Mouse (Mus musculus) spleen, adult 2 months (tissue): ENCODE data around the gene Eloa. TPM values are rescaled to one million over a fixed set of nuclear protein-coding genes. Genes with fewer than 3 reads are reported as not detected.

Experiments
- DNase-seq, 2 experiments: peaks; one replicate each; pipeline versions ENCODE4 v3.0.0 to v3.0.0-alpha.2; 2012 to 2021; ENCODE audit warnings: low spot score in 2 of 2, low read depth in 1 of 2
- H3K27ac ChIP-seq: fragments of 200-500 bp; 2 replicates; pipeline ENCODE4 v1.5.1; 2012; ENCODE audit warnings: low read length, inconsistent platforms; ENCODE audit not compliant: insufficient read depth
- H3K27me3 ChIP-seq: fragments of 200-500 bp; 2 replicates; pipeline ENCODE4 v1.6.1; 2012; ENCODE audit warnings: mild to moderate bottlenecking, moderate library complexity, low read length, inconsistent platforms; ENCODE audit not compliant: control insufficient read depth, insufficient read depth
- H3K36me3 ChIP-seq: fragments of 200-500 bp; 2 replicates; pipeline ENCODE4 v1.6.1; 2012; ENCODE audit warnings: mild to moderate bottlenecking, low read length, inconsistent platforms; ENCODE audit not compliant: control insufficient read depth, insufficient read depth
- H3K4me1 ChIP-seq: fragments of 200-500 bp; 2 replicates; pipeline ENCODE4 v1.6.1; 2011; ENCODE audit warnings: inconsistent platforms; ENCODE audit not compliant: control insufficient read depth, insufficient read depth, insufficient read length
- H3K4me3 ChIP-seq: fragments of 200-500 bp; 2 replicates; pipeline ENCODE4 v1.5.1; 2011; ENCODE audit warnings: mild to moderate bottlenecking, inconsistent platforms; ENCODE audit not compliant: insufficient read depth, insufficient read length; ENCODE audit errors: extremely low read depth
- CTCF ChIP-seq: fragments of 200-500 bp; IDR thresholded peaks from 2 replicates; pipeline ENCODE4 v1.5.1; 2011; ENCODE audit warnings: mild to moderate bottlenecking, inconsistent platforms; ENCODE audit not compliant: insufficient read depth, insufficient read length, insufficient replicate concordance; ENCODE audit errors: extremely low read depth
- POLR2A ChIP-seq: fragments of 200-500 bp; IDR thresholded peaks from 2 replicates; pipeline ENCODE4 v1.6.1; 2011; ENCODE audit warnings: low read depth, low read length, inconsistent platforms
- WGBS: fragments of 180-500 bp; shearing (Covaris S2); methylation state at CpG from one replicate; pipeline ENCODE4 v1.1.7; 2018; 5-methylcytosine and 5-hydroxymethylcytosine counted together
- polyA plus RNA-seq: library from polyadenylated mRNA; depleted of rRNA; stranded (reverse); fragments of >200 nt; gene quantifications from 2 replicates; pipeline ENCODE4 v1.2.3, GENCODE M21; 2012

Gene Eloa
- polyA plus RNA-seq, 1 experiment: 8.6 TPM

- no peak for TF ChIP-seq POLR2A
- TF ChIP-seq CTCF: no peak
- Histone ChIP-seq H3K36me3 (no peaks in the 10 kb centered on the region), H3K27me3 (no peaks in the 10 kb centered on the region), H3K4me1 (peaks cover 20% of the 10 kb centered on the region; the same call in 1 of the 2 replicates), H3K27ac (peak overlapping the region; percentile 56), H3K4me3 (no peak overlapping the region)
- WGBS: 6% methylated on average over 8 of the region's 8 CpGs
- DNase-seq: peak in 1 of 2 experiments; percentile 11
These were observed 9.7 kb upstream of the Eloa start for GRCm38 (mm10) chr4:136030968-136031909.

- no peaks in the 10 kb centered on the region for H3K27me3 ChIP-seq
- 19% methylated on average over 5 of the region's 5 CpGs for WGBS
- H3K4me1 ChIP-seq: peaks cover 20% of the 10 kb centered on the region; the same call in 1 of the 2 replicates
- H3K27ac ChIP-seq: peak overlapping the region; percentile 91
- peak overlapping the region; percentile 59 for H3K4me3 ChIP-seq
- DNase-seq: no peak
- H3K36me3 ChIP-seq: no peaks in the 10 kb centered on the region
- no peak for TF ChIP-seq POLR2A
- TF ChIP-seq CTCF: no peak
These were observed 7.1 kb upstream of the Eloa start for GRCm38 (mm10) chr4:136028689-136029088.

- H3K4me1 ChIP-seq: peaks cover 20% of the 10 kb centered on the region; the same call in 1 of the 2 replicates
- peak; percentile 25 to 49 for DNase-seq
- 8% methylated on average over 19 of the region's 19 CpGs for WGBS
- no peaks in the 10 kb centered on the region for H3K27me3 ChIP-seq
- peak; percentile 11; the same call in 1 of the 2 replicates for TF ChIP-seq POLR2A
- TF ChIP-seq CTCF: no peak
- peak overlapping the region; percentile 91 for H3K27ac ChIP-seq
- H3K4me3 ChIP-seq: peak overlapping the region; percentile 59
- no peaks in the 10 kb centered on the region for H3K36me3 ChIP-seq
These were observed 6.6 kb upstream of the Eloa start for GRCm38 (mm10) chr4:136028132-136028564.

GRCm38 (mm10) chr4:136027416-136028131 lies 6.0 kb upstream of the Eloa start:
- no peak for TF ChIP-seq CTCF
- no peak for TF ChIP-seq POLR2A
- no peaks in the 10 kb centered on the region for H3K27me3 ChIP-seq
- H3K4me1 ChIP-seq: peaks cover 20% of the 10 kb centered on the region; the same call in 1 of the 2 replicates
- no peak overlapping the region for H3K4me3 ChIP-seq
- H3K36me3 ChIP-seq: no peaks in the 10 kb centered on the region
- peak overlapping the region; percentile 91 for H3K27ac ChIP-seq
- peak in 1 of 2 experiments; percentile 33 for DNase-seq
- WGBS: 37% methylated on average over 8 of the region's 8 CpGs

- WGBS: 79% methylated on average over 1 of the region's 1 CpGs
- H3K27me3 ChIP-seq: no peaks in the 10 kb centered on the region
- TF ChIP-seq CTCF (no peak), POLR2A (no peak)
- no peak overlapping the region for H3K4me3 ChIP-seq
- H3K4me1 ChIP-seq: peaks cover 16% of the 10 kb centered on the region; the same call in 1 of the 2 replicates
- no peak for DNase-seq
- H3K27ac ChIP-seq: no peak overlapping the region
- no peaks in the 10 kb centered on the region for H3K36me3 ChIP-seq
These were observed 3.8 kb upstream of the Eloa start for GRCm38 (mm10) chr4:136025350-136025749.

GRCm38 (mm10) chr4:136022924-136023323 lies 1.4 kb upstream of the Eloa start:
- Histone ChIP-seq H3K4me1 (peaks cover 13% of the 10 kb centered on the region; the same call in 1 of the 2 replicates), H3K4me3 (no peak overlapping the region), H3K27me3 (no peaks in the 10 kb centered on the region), H3K27ac (no peak overlapping the region), H3K36me3 (no peaks in the 10 kb centered on the region)
- TF ChIP-seq POLR2A: no peak
- TF ChIP-seq CTCF: no peak
- no peak for DNase-seq
- WGBS: 95% methylated on average over 9 of the region's 9 CpGs
